Mouse (Mus musculus) CD8-positive naive resting alpha-beta T cell, adult 2 months (primary cell): ENCODE measurements around the gene Stag3.

ENCODE experiments used
- DNase-seq, 2 experiments: peaks; one replicate each; pipeline ENCODE4 v3.0.0; 2022; ENCODE audit warnings: low read depth in 2 of 2, low spot score in 2 of 2

Stag3 gene

GRCm38 (mm10) chr5:138267114-138267513 lies 12.9 kb upstream of the Stag3 start:
- DNase-seq = no peak

GRCm38 (mm10) chr5:138268980-138269379 lies 11.1 kb upstream of the Stag3 start:
- no peak for DNase-seq

GRCm38 (mm10) chr5:138271232-138271631 lies 8.8 kb upstream of the Stag3 start:
- DNase-seq = no peak

- no peak for DNase-seq
Observed at GRCm38 (mm10) chr5:138272409-138272923, 7.6 kb upstream of the Stag3 start, which contains the start of gene Gal3st4. TSS of gene Gal3st4 (minus strand) at chr5:138272840.

GRCm38 (mm10) chr5:138274186-138274585 lies 5.9 kb upstream of the Stag3 start:
- no peak for DNase-seq

GRCm38 (mm10) chr5:138275216-138276050 lies 4.6 kb upstream of the Stag3 start:
- DNase-seq = no peak

- DNase-seq = no peak
Observed at GRCm38 (mm10) chr5:138277994-138278393, 2.0 kb upstream of the Stag3 start.

- no peak for DNase-seq
Observed at GRCm38 (mm10) chr5:138280425-138280768, 357 bp downstream of the Stag3 start.

GRCm38 (mm10) chr5:138280829-138281228 lies 789 bp downstream of the Stag3 start:
- DNase-seq = no peak

- no peak for DNase-seq
Observed at GRCm38 (mm10) chr5:138281798-138282197, 1.8 kb downstream of the Stag3 start.

GRCm38 (mm10) chr5:138283540-138283939 lies 3.5 kb downstream of the Stag3 start:
- DNase-seq = no peak

- peak in 1 of 2 experiments; percentile 42 for DNase-seq
Observed at GRCm38 (mm10) chr5:138287861-138288260, 7.8 kb downstream of the Stag3 start.

- DNase-seq = no peak
Observed at GRCm38 (mm10) chr5:138291638-138292037, 11.6 kb downstream of the Stag3 start.

GRCm38 (mm10) chr5:138294158-138294557 lies 14.1 kb downstream of the Stag3 start:
- no peak for DNase-seq

- DNase-seq = no peak
Observed at GRCm38 (mm10) chr5:138299613-138300012, 19.6 kb downstream of the Stag3 start.

GRCm38 (mm10) chr5:138312795-138313194 lies 32.8 kb downstream of the Stag3 start:
- no peak for DNase-seq

GRCm38 (mm10) chr5:138341661-138342060 lies 61.6 kb downstream of the Stag3 start, which contains the start of gene Pvrig:
TSS of gene Pvrig (plus strand) at chr5:138341961.
- DNase-seq = no peak

GRCm38 (mm10) chr5:138343216-138343615 lies 63.2 kb downstream of the Stag3 start:
- no peak for DNase-seq
